Mouse (Mus musculus) small intestine, adult 2 months (tissue): ENCODE measurements around the gene Fsd1.
A peak's percentile ranks its signal among the peaks of the same experiment; 100 is the strongest.

Experiments used
- CTCF ChIP-seq: fragments of 200-500 bp; IDR thresholded peaks from 2 replicates; pipeline ENCODE4 v1.5.1; 2012; ENCODE audit warnings: low read depth, mild to moderate bottlenecking, control low read depth, inconsistent platforms, low read length, moderate library complexity, mixed read lengths; ENCODE audit not compliant: insufficient replicate concordance, insufficient read length; ENCODE audit errors: extremely low read depth
- POLR2A ChIP-seq: fragments of 200-500 bp; IDR thresholded peaks from 2 replicates; pipeline ENCODE4 v1.6.1; 2012; ENCODE audit warnings: low read depth, mild to moderate bottlenecking, control low read depth, inconsistent platforms, low read length, moderate library complexity

DNA sequence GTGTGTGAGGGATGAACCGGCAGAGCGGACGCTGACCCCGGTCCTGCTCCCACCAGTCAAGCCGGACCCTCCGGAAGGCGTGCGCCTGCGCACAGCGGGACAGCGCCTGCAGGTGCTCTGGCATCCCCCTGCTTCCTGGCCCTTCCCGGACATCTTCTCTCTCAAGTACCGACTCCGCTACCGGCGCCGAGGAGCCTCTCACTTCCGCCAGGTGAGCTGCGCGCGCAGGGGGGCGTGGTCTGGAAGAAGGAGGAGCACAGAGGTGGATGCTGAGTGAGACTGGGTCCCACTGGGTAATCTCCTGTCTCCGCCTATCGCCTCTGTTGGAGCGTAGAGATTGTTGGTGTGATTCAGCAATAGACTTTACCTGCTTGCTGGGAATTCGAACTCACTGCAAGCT, 30.2 kb upstream of the Fsd1 start:
- TF ChIP-seq CTCF (no peak), POLR2A (peak; percentile 29; the same call in 1 of the 2 replicates)
